Mouse (Mus musculus) gastrocnemius, postnatal 14 days (tissue): ENCODE results near the gene Rom1. TPM values are rescaled to one million over a fixed set of nuclear protein-coding genes. Genes with fewer than 3 reads are reported as not detected.
A peak's percentile ranks its signal among the peaks of the same experiment; 100 is the strongest.
"Not testable (repeated sequence)": the region's sequence is repeated elsewhere in the genome, so short reads cannot be mapped to it uniquely, and the experiment has no call there.

Source experiments
- DNase-seq: peaks from one replicate; pipeline ENCODE4 v3.0.0; 2021; ENCODE audit warnings: mixed read lengths
- intact Hi-C: fragments of 180-260 bp; cut with DNase I; formaldehyde crosslinking; loops from one replicate; pipeline ENCODE4 v1.15.1; 2025; ENCODE audit warnings: low total_unique reads
- long read RNA-seq, 2 experiments: library from polyadenylated mRNA; stranded (forward); transcript quantifications; one replicate each; pipeline ENCODE4 v2.0.0; 2021
- total RNA-seq, 2 experiments: library from RNA; stranded (reverse); gene quantifications; 2 replicates each; pipeline ENCODE4 v1.2.3; 2021

The Rom1 gene
- total RNA-seq: 1 to 10 TPM; 4.9 to 6.0 TPM
- long read RNA-seq, experiment 1, transcript Rom1-201 (3 exons, 1,517 nt): major isoform, 6 of 7 reads
- long read RNA-seq, experiment 1, partial matches to known transcripts: 1 of 7 reads
- long read RNA-seq, experiment 1, other reads (novel, unspliced or antisense): 0 of 7 reads
- long read RNA-seq, experiment 2, partial matches to known transcripts: 1 of 2 reads
- long read RNA-seq, experiment 2, other reads (novel, unspliced or antisense): 0 of 2 reads

DNA sequence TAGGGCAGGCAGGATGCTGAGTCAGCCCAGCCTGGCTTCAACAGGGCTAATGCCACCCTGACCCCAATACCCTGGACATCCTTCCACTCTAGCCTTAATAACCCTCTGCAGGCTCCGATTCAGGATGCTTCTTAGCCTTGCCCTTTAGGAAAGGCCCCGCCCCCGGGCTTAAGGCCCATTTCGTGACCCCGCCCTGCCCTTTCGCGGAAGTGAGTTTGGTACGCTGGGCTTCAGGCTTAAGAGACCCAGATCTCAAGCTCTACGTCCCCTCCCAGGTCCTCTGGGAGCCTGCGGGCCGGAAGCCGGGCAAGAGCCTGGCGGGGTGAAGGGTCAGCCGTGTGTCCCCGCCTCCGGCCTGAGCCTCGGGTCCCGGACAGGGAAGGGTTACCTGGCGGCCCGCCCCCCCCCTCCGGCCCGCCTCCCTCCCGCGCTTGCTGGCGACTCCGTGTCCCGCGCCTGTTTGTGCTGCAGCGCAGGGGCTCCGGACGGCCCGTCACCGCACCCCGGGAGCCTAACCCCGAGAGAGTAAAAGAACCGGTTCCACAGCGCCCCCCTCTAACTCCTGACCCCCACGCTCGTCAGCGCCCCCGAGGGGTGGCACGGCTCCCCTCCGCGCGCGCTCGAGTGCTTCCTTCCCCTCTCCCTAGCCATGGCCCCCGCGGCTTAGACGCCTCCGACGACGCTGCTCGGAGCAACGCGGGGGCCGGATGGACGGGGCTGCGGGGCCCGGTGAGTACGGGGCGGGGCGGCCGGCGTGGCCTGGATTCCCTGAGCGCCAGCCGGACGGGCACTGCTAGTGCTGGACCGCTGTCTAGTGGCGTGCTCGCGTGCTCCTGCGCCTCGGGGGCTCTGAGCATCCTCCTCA, at the start of gene Rom1, which contains the start of gene Eml3:
TSS of gene Rom1 (minus strand) at position 133 of the 865 bp plus-strand sequence.
TSS of gene Eml3 (plus strand) at position 329 of the 865 bp plus-strand sequence.
- peak; percentile 91 for DNase-seq
- intact Hi-C loops: no loop called here

DNA sequence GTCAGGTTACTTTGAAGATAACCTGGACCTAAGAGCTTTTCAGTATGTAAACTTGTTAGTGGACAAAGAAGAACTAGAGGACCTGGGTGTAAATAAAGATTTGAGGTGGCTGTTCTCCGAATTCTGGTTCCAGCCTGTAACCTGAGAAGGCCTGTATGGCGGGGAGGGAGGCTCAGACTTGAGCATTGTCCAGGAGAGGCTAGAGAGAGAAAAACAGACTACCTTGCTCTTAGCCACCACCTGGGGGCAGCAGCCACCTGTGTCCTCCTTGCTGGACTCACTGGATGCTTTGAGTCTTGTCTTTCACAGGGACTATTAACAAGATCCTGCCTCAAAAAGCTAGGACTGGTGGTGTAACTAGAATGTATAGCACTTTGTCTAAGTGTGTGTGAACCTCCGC, 47.4 kb upstream of the Rom1 start:
- peak; percentile 63 for DNase-seq
- intact Hi-C loops: loop anchor here (5.0 kb wide), 1 partner anchor 106 kb away; no protein-coding TSS in a partner anchor

DNA sequence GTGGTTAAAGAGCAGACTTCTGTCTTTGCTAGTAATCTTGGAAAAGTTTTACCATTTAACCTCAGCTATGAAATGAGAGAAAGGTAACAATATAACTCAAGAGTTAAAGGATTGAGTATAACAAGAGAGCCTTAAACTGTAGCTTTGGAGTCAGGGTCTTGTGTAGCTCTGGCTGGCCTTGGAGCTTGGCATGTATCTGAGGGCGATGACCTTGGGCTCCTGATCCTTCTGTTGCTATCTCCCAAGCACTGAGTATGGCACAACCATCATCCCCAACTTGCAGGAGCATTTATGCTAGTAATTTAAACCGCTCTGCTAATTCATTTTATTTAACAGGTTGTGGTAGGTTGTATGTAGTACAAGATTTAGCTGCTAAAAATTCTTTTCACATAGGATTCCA, 46.3 kb upstream of the Rom1 start:
- intact Hi-C loops: loop anchor here (5.0 kb wide), 1 partner anchor 107 kb away; no protein-coding TSS in a partner anchor
- DNase-seq: no peak

DNA sequence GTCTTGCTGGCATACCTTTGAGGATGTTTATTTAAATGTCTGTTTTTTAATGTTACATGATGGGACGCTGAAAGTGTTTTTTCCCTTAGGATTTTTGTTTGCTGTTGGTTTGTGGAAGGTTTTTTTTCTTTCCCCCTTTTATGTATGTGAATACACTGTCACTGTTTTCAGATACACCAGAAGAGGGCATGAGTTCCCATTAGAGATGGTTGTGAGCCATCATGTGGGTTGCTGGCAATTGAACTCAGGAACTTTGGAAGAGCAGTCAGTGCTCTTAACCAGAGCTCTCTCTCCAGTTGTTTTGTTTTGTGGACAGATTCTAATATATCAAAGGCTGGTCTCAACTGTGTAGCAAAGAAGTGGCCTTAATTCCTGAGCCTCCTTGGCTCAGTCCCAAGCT, 45.5 kb upstream of the Rom1 start:
- intact Hi-C loops: loop anchor here (5.0 kb wide), 1 partner anchor 108 kb away; no protein-coding TSS in a partner anchor
- no peak for DNase-seq

DNA sequence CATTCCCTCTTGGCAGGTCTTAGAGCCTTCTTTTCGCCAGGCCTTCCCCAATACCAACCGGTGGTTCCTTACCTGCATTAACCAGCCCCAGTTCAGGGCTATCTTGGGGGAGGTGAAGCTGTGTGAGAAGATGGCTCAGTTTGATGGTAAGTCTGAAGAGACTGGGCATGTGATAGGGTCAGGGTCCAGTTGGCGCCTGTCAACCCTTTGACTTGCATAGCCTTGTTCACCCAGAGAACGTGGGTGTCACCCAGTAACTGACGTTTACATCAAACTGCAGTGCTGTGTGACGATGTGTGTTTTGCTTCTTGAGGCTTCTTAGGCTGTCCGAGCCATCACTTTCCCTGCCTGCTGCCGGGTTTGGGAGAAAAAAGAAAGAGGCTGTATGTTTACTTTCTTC, 43.3 kb upstream of the Rom1 start:
- intact Hi-C loops: not testable (repeated sequence)

DNA sequence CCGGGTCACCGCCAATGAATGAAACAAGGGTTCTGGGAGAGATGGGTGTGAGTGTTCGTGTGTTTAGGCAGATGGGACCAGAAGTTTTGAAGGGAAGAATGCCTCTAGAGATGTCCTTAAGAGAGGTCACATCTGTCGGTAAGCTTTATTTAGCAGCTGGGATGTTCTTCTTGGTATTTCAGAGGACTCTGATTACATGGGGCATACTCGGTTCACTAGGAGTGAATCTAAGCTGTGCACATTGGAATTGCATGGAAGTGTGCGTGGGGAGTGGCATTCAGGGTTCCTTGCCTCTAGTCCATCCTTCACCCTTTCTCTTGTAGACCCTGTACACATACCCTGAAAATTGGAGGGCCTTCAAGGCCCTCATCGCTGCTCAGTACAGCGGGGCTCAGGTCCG, 38.7 kb upstream of the Rom1 start:
- intact Hi-C loops: no loop called here
- no peak for DNase-seq

More for the DNA sequence above, 43.3 kb upstream of the Rom1 start:
- DNase-seq: not testable (repeated sequence)

DNA sequence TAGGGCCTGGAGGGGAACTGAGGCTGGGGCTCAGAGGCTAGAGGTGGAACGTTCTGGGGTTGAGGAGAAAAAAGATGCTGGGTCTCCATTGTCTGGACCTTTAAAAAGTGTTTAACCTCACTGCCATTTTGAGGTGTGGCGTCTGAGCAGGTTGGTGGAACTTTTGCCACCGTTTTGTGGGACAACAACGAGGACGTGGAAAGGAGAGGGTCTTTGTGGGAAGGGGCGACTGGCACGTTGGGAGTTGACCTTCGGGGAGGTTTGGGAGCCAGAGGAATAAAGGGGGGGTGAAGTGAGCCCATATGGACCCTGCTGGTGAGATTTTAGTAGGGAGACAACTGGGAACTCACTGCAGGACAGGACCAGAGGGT, 38.2 kb upstream of the Rom1 start:
- DNase-seq: no peak
- intact Hi-C loops: no loop called here

DNA sequence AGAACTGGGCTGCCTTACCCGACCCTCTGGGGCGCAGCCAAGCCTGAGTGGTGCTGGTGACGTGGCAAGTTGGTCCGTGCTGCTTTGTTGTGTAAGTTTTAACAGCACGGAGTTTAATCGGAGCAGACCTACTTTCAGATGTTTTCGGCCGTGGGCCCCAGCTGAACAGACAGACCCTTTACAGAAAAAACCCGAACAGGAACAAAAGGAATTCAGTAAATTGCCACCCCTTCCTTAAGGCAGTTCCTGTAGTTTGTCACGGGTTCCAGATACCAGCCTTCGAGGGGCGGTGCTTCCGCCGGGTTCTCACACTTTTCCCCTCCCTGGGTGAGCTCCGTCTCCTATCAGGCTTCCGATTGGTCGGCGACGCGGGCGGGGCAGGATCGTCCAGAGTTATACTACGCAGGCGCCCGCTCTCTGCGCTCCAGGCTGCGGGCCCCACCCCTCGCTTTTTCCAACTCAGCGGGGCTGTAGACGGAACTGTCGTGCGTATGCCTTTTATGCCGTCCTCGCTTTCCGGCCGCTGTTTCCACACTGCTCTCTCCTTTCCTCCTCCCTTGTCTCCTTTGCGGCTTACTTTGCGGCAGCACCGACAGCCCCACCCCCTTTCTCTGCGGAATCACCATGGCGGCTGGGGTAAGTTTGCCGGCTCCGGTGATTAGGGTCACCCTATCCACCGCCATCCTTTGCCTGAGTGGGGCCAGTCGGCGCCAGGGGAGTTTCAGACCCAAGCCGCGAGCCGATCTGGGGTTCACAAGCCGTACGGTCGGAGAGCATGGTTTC, 37.6 kb upstream of the Rom1 start, which contains the start of gene Eef1g:
TSS of gene Eef1g (plus strand) at position 452 of the 783 bp plus-strand sequence.
- intact Hi-C loops: no loop called here
- peak; percentile 99 for DNase-seq

DNA sequence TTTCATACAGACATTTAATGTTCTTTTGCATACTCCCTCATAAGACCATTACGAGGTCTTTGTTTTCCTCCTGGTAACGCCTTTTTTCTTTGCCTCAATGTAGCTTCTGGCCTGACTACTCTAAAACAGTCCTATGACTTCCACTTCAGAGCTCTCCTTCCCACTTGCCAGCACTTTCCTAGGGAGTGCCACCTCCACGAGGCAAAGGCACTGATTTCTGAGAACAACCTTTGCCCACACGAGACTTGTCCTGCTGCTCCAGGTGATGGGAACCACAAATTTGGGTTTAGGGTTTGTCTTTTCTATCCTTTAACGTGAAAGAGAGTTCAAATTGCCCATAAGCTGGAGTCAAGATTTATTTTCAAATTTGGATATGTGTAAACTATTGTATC, 37.0 kb upstream of the Rom1 start:
- intact Hi-C loops: no loop called here
- no peak for DNase-seq

DNA sequence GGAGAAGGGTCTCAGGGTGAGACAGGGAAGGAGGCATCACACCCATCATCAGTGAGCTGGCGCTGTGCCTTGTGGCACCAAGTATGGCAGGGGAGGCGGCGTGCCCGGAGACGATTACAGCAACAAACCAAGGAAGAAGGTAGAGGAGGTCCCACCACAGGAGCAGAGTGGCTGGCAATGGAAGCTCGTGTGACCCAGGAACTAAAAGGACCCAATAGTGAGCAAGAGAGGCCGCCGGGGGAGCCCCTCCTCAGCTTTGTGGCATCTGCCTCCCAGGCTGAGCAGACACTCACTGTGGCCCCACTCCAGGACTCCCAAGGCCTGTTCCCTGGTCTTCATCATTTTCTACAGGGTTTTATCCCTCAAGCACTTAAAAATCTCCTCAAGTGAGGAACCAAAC, 36.6 kb upstream of the Rom1 start:
- intact Hi-C loops: no loop called here
- DNase-seq: peak; percentile 47

DNA sequence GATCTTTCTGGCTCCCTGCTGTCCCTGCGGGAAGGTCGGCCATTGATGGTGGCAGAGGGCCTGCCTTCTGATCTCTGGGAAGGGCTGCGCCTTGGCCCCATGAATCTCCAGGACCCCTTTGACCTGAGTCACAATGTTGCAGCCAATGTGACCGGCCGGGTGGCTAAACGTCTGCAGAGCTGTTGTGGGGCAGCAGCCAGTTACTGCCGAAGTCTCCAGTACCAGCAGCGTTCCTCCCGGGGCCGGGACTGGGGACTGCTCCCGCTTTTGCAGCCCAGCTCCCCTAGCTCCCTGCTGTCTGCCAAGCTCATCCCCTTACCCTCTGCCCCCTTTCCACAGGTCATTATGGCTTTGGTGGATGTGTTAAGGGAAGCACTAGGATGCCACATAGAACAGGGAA, 35.9 kb upstream of the Rom1 start:
- intact Hi-C loops: no loop called here
- DNase-seq: no peak

DNA sequence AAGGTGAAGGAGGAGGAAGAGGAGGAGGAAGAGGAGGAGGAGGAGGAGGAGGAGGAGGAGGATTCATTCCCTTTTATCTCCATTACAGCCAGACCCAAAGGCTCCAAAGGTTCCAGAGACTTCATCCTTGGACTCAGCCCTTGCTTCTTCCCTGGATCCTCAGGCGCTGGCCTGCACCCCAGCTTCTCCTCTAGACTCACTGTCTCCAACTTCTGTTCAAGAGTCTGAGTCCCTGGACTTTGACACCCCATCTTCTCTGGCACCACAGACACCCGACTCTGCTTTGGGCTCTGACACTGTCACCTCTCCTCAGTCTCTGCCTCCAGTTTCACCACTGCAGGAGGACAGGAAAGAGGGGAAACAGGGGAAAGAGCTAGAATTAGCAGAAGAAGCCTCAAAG, 33.1 kb upstream of the Rom1 start:
- DNase-seq: no peak
- intact Hi-C loops: loop anchor here (5.0 kb wide), 1 partner anchor 115 kb away; no protein-coding TSS in a partner anchor

DNA sequence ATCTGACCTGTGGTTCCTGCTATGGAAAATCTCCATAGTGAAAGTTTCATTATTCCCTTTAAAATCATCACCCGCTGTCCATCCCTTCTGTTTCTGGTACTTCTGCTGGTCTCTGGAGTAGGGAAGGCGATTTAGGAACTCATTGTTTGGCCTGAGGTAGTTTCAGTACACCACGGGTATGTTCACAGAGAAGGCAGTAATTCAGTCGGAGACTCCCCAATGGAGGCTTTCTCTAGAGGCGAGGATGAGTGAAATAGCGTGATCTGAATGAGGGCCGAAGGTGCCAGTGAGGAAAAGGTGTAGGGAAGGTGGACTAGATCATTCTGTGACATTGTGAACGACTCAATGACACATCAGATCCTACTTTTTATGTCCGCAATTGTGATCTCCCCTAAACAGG, 25.0 kb upstream of the Rom1 start:
- intact Hi-C loops: loop anchor here (10.0 kb wide), 1 partner anchor 49 kb away; no protein-coding TSS in a partner anchor
- no peak for DNase-seq

DNA sequence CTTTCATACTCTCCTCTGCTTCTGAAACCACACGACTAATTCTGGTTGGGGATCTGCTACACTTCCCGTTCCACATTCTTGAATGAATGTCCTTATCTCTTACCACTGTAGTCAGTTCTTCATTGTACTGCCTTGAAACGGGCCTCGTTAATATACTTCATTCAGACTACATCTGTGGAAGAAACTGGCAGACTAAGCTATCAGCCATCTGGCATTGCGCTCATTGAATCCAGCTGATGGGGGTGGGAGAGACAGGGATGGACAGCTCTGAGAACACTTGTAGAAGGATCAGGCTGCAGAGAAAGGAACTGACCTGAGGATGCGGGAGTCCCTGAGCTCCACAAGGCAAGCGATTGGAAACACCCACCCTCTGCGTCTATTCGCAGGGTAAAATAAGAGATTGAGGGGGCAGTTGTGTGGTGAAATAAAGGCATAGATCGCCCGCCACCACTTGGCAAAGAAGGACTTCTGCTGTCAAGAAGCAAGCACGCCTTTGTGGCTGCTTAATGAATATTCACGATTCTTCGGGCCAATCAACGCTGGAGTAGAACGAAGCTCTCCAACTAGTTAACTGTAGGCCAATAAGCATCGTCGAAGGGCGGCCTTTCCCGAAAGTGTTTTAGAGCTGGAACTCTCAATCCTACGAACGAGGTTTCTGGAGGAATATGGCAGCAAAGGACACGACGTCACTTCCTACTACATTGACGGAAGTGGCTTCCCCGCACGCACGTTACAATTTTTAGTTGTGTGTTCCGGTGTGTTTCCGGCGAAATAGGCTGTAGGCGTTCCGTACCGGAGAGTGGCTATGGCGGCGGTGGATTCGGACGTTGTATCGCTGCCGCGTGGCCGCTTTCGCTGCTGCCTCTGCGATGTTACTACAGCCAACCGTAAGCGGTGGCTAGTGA, 24.2 kb upstream of the Rom1 start, which contains the start of gene Tut1:
TSS of gene Tut1 (plus strand) at position 713 of the 905 bp plus-strand sequence.
- peak; percentile 85 for DNase-seq
- intact Hi-C loops: loop anchor here (10.0 kb wide), 1 partner anchor 49 kb away; no protein-coding TSS in a partner anchor

DNA sequence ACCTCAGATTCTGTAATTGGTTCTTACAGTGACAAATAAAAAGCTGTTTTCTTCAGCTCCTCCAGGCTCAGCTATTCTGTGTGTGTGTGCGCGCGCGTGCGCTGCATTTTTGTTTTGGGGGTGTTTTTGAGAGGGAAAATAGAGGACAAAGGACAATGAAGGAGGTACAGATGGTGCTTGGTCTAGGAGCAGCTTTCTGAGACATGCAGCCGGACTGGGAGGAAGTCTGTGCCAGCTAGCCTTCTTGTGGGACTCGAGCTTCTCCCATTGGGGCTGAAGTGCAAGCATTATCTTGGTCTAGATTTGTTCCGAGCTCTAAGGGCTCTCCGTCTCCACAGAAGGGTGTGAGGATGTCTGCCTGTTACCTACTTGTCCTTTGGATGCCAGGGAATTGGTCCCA, 23.1 kb upstream of the Rom1 start:
- intact Hi-C loops: loop anchor here (10.0 kb wide), 1 partner anchor 47 kb away; no protein-coding TSS in a partner anchor
- DNase-seq: no peak

DNA sequence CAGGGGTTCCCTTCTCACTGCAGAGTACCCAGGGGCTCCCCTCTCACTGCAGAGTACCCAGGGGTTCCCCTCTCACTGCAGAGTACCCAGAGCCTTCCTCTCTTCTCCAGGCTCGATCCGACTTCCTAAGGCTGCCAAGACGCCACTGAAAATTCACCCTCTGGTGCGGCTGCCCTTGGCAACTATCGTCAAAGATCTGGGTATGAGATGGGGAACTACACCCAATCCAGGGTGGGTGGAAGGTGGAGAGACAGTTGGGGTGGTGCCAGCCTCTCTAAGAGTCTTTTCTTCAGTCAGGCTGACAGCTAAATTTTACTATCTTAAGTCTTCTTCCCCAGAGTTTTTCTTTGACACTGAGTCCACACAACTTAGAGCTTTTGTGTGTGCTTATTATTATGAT, 21.0 kb upstream of the Rom1 start:
- intact Hi-C loops: loop anchor here (10.0 kb wide), 1 partner anchor 45 kb away; no protein-coding TSS in a partner anchor
- DNase-seq: no peak

DNA sequence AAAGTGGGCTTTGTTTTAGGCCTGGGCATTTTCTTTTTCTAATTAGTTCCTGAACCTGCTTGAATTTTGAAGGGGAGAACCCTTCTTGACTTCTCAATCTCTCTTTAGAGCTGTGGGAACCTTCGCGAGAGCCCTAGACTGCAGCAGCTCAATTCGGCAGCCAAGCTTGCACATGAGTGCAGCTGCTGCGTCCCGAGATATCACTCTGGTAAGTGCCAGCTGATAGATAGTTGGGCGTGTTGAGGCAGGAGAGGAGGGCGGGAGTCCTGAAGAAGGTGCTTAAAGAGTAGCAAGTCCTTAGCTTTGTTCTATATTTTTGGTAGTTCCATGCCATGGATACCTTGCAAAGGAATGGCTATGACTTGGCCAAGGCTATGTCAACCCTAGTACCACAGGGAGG, 17.8 kb upstream of the Rom1 start:
- intact Hi-C loops: no loop called here
- no peak for DNase-seq

DNA sequence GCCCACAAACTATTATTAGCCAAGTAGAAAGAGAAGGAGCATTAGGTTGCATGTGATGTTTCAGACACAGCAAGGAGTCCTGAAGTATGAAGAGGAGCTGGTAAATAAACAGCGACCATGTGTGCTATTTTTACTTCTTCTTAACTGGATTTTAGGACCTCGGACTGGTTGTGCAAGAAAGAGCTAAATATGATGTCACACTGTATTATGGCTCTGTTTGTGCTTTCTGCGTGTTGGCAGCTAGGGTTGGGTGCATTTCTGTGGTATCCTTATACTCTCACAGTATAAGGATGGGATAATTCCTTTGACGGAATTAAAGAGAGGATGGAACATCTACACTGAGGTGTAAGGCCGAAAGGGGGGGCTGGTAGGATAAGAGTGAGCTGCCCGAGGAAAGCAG, 16.1 kb upstream of the Rom1 start:
- DNase-seq: no peak
- intact Hi-C loops: no loop called here

DNA sequence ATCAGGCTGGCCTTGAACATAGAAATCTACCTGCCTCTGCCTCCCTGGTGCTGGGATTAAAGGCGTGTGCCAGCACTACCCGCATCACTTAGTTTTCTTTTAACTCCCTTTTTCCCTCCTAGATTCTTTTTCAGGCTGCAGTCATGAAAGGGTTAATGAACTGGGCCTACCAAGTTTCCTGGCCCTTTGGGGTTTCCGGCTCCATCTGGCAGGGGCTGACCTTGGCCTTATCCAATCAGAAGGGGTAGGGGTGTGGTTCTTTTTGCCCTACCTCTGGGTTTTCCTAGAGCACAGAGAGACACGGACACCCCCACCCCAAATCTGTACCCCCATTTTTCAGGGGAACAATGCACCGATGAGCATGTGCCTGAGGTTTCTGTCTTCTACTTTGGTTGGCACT, 15.6 kb upstream of the Rom1 start:
- DNase-seq: peak; percentile 82
- intact Hi-C loops: no loop called here
